Mouse (Mus musculus): ENCODE results near the gene Ap2s1. TPM values are rescaled to one million over a fixed set of nuclear protein-coding genes. Genes with fewer than 3 reads are reported as not detected.

Ap2s1 gene
- 88.3 and 91.5 TPM in 2 replicates for polyA plus RNA-seq (2011; ENCODE audit: insufficient read depth, insufficient read length, low read depth, missing spikeins)

- peak within 1 kb of the TSS; percentile 76 for H3K9ac ChIP-seq (ENCODE audit: low read depth, poor library complexity, severe bottlenecking)
- H3K4me3 ChIP-seq (ENCODE audit: low read depth, low read length), result peak within 1 kb of the TSS; percentile 93
- TF ChIP-seq POLR2A (IDR thresholded peaks at IDR 0.05; ENCODE audit: insufficient read depth, low read length), result no peak
- no peak for TF ChIP-seq EP300 (IDR thresholded peaks at IDR 0.05; ENCODE audit: insufficient read depth, low read depth, low read length)
- no peak for TF ChIP-seq CTCF (IDR thresholded peaks at IDR 0.05; ENCODE audit: low read depth, low read length)
- no peaks in the 10 kb centered on the region for H3K9me3 ChIP-seq (replicated peaks; ENCODE audit: control insufficient read depth, insufficient read depth, low read length, poor library complexity, severe bottlenecking)
- H3K4me1 ChIP-seq (ENCODE audit: control insufficient read depth, insufficient read depth, low read length), result no peaks in the 10 kb centered on the region
- H3K27ac ChIP-seq (ENCODE audit: insufficient read depth, low read length), result no peak within 1 kb of the TSS
- no peaks in the 10 kb centered on the region for H3K27me3 ChIP-seq (ENCODE audit: control insufficient read depth, insufficient read depth, low read length, poor library complexity, severe bottlenecking)
- H3K36me3 ChIP-seq (ENCODE audit: control insufficient read depth, insufficient read depth, low read length, poor library complexity, severe bottlenecking), result no peaks in the 10 kb centered on the region
Measured at GRCm38 (mm10) chr7:16738073-16738696, at the start of gene Ap2s1. TSS of gene Ap2s1 (plus strand) at chr7:16738410.

DNA sequence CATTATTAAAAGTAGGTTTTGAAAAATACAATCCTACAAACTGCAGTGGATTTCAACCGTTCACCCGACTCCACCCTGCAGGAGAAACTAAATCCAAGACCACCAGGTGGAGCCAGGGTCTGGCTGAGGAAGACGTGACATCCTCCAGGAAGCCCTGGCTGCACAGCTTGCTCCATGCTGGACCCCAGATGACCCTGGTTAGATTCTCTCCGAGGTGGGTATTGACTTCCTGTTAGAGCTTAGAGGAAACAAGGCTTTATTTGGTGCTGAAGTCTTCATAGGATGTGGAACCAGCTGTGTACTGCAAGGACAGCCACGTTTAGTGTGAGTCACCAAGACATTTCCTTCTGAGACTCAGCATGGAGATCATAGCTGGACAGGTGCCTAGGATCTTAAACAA is 49.0 kb upstream of the Ap2s1 start:
- Histone ChIP-seq H3K27me3 (ENCODE audit: control insufficient read depth, insufficient read depth, low read length, poor library complexity, severe bottlenecking) (no peaks in the 10 kb centered on the region), H3K4me1 (ENCODE audit: control insufficient read depth, insufficient read depth, low read length) (no peaks in the 10 kb centered on the region), H3K4me3 (ENCODE audit: low read depth, low read length) (no peak overlapping the region), H3K9ac (ENCODE audit: low read depth, poor library complexity, severe bottlenecking) (no peak overlapping the region), H3K36me3 (ENCODE audit: control insufficient read depth, insufficient read depth, low read length, poor library complexity, severe bottlenecking) (no peaks in the 10 kb centered on the region), H3K9me3 (replicated peaks; ENCODE audit: control insufficient read depth, insufficient read depth, low read length, poor library complexity, severe bottlenecking) (peaks cover 4% of the 10 kb centered on the region; the same call in 1 of the 2 replicates), H3K27ac (ENCODE audit: insufficient read depth, low read length) (no peak overlapping the region)
- TF ChIP-seq CTCF (IDR thresholded peaks at IDR 0.05; ENCODE audit: low read depth, low read length), result peak; percentile 4
- no peak for TF ChIP-seq EP300 (IDR thresholded peaks at IDR 0.05; ENCODE audit: insufficient read depth, low read depth, low read length)

DNA sequence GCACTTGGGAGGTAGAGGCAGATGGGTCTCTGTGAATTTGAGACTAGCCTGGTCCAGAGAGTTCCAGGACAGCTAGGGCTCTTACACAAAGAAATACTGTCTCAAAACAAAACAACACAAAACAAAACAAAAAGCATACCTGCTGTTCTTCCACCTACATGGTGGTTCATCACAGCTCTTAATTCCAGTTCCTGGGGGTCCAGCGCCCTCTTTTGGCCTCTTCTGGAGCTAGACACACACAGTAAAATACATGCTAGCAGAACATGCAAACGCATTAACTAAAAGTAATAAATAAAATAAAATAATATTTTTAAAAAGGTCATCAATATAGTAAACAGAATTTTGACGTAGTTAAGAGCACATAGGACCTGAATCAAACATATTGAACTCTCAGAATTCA is 43.2 kb upstream of the Ap2s1 start:
- TF ChIP-seq CTCF (IDR thresholded peaks at IDR 0.05; ENCODE audit: low read depth, low read length), result peak; percentile 16
- TF ChIP-seq POLR2A (IDR thresholded peaks at IDR 0.05; ENCODE audit: insufficient read depth, low read length), result no peak
- Histone ChIP-seq H3K9ac (ENCODE audit: low read depth, poor library complexity, severe bottlenecking) (no peak overlapping the region), H3K27me3 (ENCODE audit: control insufficient read depth, insufficient read depth, low read length, poor library complexity, severe bottlenecking) (no peaks in the 10 kb centered on the region), H3K4me3 (ENCODE audit: low read depth, low read length) (no peak overlapping the region), H3K9me3 (replicated peaks; ENCODE audit: control insufficient read depth, insufficient read depth, low read length, poor library complexity, severe bottlenecking) (no peaks in the 10 kb centered on the region), H3K4me1 (ENCODE audit: control insufficient read depth, insufficient read depth, low read length) (no peaks in the 10 kb centered on the region), H3K36me3 (ENCODE audit: control insufficient read depth, insufficient read depth, low read length, poor library complexity, severe bottlenecking) (no peaks in the 10 kb centered on the region), H3K27ac (ENCODE audit: insufficient read depth, low read length) (no peak overlapping the region)

DNA sequence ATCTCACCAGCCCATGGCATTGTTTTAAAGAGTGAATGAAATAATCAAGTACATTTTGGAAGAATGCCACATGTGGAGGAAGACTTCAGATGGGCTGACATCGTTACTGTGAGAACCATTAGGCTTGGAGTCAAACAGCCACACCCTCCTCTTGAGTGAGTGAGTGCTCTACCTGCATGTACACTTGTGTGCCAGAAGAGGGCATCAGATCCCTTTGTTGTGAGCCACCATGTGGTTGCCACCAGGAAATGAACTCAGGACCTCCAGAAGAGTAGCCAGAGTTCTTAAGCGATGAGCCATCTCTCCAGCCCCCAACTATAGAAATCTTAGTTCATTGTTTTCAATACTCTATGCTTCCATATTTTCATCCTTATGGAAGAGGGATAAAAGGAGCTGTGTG is 39.2 kb upstream of the Ap2s1 start:
- Histone ChIP-seq H3K9me3 (replicated peaks; ENCODE audit: control insufficient read depth, insufficient read depth, low read length, poor library complexity, severe bottlenecking) (no peaks in the 10 kb centered on the region), H3K4me1 (ENCODE audit: control insufficient read depth, insufficient read depth, low read length) (no peaks in the 10 kb centered on the region), H3K27ac (ENCODE audit: insufficient read depth, low read length) (no peak overlapping the region), H3K27me3 (ENCODE audit: control insufficient read depth, insufficient read depth, low read length, poor library complexity, severe bottlenecking) (no peaks in the 10 kb centered on the region), H3K4me3 (ENCODE audit: low read depth, low read length) (no peak overlapping the region), H3K9ac (ENCODE audit: low read depth, poor library complexity, severe bottlenecking) (no peak overlapping the region), H3K36me3 (ENCODE audit: control insufficient read depth, insufficient read depth, low read length, poor library complexity, severe bottlenecking) (no peaks in the 10 kb centered on the region)
- peak; percentile 81 for TF ChIP-seq CTCF (IDR thresholded peaks at IDR 0.05; ENCODE audit: low read depth, low read length)
- TF ChIP-seq EP300 (IDR thresholded peaks at IDR 0.05; ENCODE audit: insufficient read depth, low read depth, low read length), result no peak
- no peak for TF ChIP-seq POLR2A (IDR thresholded peaks at IDR 0.05; ENCODE audit: insufficient read depth, low read length)

DNA sequence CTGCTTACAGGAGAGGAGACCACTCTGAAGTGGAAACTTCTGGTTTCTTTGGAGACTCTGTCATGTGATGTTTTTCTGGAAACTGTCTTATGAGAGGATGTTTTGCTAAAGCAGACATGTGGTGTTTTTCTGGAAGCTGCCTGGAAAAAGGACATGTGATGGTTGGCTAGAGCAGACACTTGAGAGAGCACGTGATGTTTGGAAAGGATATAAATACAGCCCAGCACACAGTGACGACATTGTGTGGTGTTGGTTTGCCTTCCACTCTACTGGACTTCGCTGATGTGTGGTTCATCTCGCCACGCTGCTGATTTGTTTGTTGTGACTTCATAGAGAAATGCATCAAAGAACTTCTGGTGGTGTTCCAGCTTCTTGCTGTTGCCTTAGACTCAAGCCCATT is 37.6 kb upstream of the Ap2s1 start:
- Histone ChIP-seq H3K27me3 (ENCODE audit: control insufficient read depth, insufficient read depth, low read length, poor library complexity, severe bottlenecking) (no peaks in the 10 kb centered on the region), H3K4me1 (ENCODE audit: control insufficient read depth, insufficient read depth, low read length) (no peaks in the 10 kb centered on the region), H3K9ac (ENCODE audit: low read depth, poor library complexity, severe bottlenecking) (no peak overlapping the region), H3K27ac (ENCODE audit: insufficient read depth, low read length) (no peak overlapping the region), H3K36me3 (ENCODE audit: control insufficient read depth, insufficient read depth, low read length, poor library complexity, severe bottlenecking) (no peaks in the 10 kb centered on the region), H3K9me3 (replicated peaks; ENCODE audit: control insufficient read depth, insufficient read depth, low read length, poor library complexity, severe bottlenecking) (no peaks in the 10 kb centered on the region), H3K4me3 (ENCODE audit: low read depth, low read length) (no peak overlapping the region)
- no peak for TF ChIP-seq POLR2A (IDR thresholded peaks at IDR 0.05; ENCODE audit: insufficient read depth, low read length)
- TF ChIP-seq EP300 (IDR thresholded peaks at IDR 0.05; ENCODE audit: insufficient read depth, low read depth, low read length), result no peak
- TF ChIP-seq CTCF (IDR thresholded peaks at IDR 0.05; ENCODE audit: low read depth, low read length), result no peak

DNA sequence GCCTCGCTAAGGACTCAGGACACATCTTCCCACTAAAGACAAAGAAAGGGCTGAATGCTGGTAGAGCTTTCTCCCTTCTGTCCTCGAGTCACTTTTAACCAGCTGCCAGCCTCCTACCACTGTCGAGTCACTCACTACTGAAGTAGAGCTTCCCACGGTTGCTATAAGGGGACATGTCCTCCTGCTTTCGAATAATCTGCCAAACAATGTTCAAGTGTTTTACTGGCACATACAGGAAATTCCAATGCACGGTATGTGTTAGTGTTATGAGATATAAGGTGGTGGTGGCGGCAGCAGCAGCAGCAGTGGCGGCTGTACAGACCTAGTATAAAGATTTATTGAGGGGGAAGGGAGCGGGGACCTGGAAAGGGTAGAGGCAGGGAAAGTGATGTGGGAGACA is 31.8 kb upstream of the Ap2s1 start:
- H3K9me3 ChIP-seq (replicated peaks; ENCODE audit: control insufficient read depth, insufficient read depth, low read length, poor library complexity, severe bottlenecking), result no peaks in the 10 kb centered on the region
- no peaks in the 10 kb centered on the region for H3K27me3 ChIP-seq (ENCODE audit: control insufficient read depth, insufficient read depth, low read length, poor library complexity, severe bottlenecking)
- no peak overlapping the region for H3K4me3 ChIP-seq (ENCODE audit: low read depth, low read length)
- no peak overlapping the region for H3K9ac ChIP-seq (ENCODE audit: low read depth, poor library complexity, severe bottlenecking)
- no peaks in the 10 kb centered on the region for H3K4me1 ChIP-seq (ENCODE audit: control insufficient read depth, insufficient read depth, low read length)
- no peak overlapping the region for H3K27ac ChIP-seq (ENCODE audit: insufficient read depth, low read length)
- no peak for TF ChIP-seq EP300 (IDR thresholded peaks at IDR 0.05; ENCODE audit: insufficient read depth, low read depth, low read length)
- TF ChIP-seq POLR2A (IDR thresholded peaks at IDR 0.05; ENCODE audit: insufficient read depth, low read length), result no peak
- TF ChIP-seq CTCF (IDR thresholded peaks at IDR 0.05; ENCODE audit: low read depth, low read length), result no peak
- no peaks in the 10 kb centered on the region for H3K36me3 ChIP-seq (ENCODE audit: control insufficient read depth, insufficient read depth, low read length, poor library complexity, severe bottlenecking)
